Mouse (Mus musculus): ENCODE data around the gene Rnf43.

DNA sequence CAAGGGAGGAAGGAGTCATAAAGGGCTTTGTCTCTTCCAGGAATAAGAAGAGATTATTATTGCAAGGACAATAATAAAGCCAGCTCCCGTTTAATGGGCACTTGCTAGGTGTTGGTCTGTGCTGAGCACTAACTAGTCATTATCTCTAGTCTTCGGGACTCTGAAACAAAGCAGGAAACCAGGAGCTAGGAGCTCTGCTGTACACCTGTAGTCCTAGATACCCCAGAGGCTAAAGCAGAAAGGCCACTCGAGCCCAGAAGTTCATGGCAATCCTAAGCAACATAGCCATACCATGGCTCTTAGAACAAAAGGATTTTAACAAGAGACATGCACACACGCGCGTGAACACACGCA, 47.7 kb downstream of the Rnf43 start:
- TF ChIP-seq CTCF (IDR thresholded peaks at IDR 0.05; ENCODE audit: low read depth, low read length) (no peak), TAL1 (conservative IDR thresholded peaks at IDR 0.05; ENCODE audit: low read depth, low read length) (no peak), GATA1 (IDR thresholded peaks at IDR 0.05; ENCODE audit: borderline replicate concordance, low read length) (no peak)
